ENCODE assay signal across 23 mouse cellular contexts in the genomic region with DNA sequence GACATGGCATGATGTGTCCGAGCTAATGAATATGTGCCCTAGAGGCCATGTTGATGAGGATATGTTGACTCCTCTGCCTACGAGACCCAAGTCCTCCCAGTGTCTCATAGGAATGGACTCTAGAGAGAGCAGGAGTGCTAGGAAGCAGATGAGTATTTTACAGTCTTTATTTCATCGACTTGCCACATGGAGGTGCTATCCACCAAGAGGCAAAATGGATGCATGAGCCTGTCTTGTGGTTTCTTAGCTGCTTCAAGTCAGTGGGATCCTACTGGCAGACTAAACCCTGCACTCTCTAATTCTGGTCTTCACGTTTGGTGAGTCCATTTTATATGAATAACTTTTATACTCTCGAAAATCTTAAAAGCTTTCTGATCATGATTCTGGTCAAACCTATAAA.
A peak's percentile ranks its signal among the peaks of the same experiment; 100 is the strongest.
DNase-seq lines count a peak whose midpoint lies in the region; ATAC-seq and TF ChIP-seq lines count a peak whose summit lies in the region.
"Had no signal": no experiment of that assay in that cellular context is flagged by ENCODE, and none has a peak within 500 bp of the region (broad histone marks: within the 10 kb centered on the region; RNA-seq: fewer than 3 reads in every experiment).

No protein-coding gene starts in this region.

- POLR2A ChIA-PET in Patski (lab: Charles Lee) = no interaction called here

- no peaks in the 10 kb centered on the region for H3K9me3 ChIP-seq in lung, embryonic 14.5 days (ENCODE audit: low read depth, low read length)
- H3K9me3 ChIP-seq: heart, embryonic 12.5 days; kidney, embryonic 15.5 days; limb, embryonic 12.5 days; midbrain, embryonic 12.5 days; stomach, embryonic 15.5 days had no signal

- H3K4me1 ChIP-seq in lung, embryonic 14.5 days (ENCODE audit: insufficient read depth) = no peaks in the 10 kb centered on the region
- H3K4me1 ChIP-seq in lung, adult 2 months (ENCODE audit: control insufficient read depth, insufficient read depth, low read length) = no peaks in the 10 kb centered on the region
- H3K4me1 ChIP-seq: heart, embryonic 12.5 days; kidney, embryonic 15.5 days; midbrain, embryonic 12.5 days; stomach, embryonic 15.5 days had no signal

- CTCF ChIA-PET in Patski (lab: Charles Lee) = interaction anchor here (1.0 kb wide), 1 partner anchor 12 kb away, joined by 6 read pairs; no protein-coding TSS in a partner anchor

- no peak for DNase-seq in lung, embryonic 14.5 days
- DNase-seq in lung, adult 2 months = no peak
- DNase-seq in Patski (ENCODE audit: low read depth, low spot score) = no peak
- DNase-seq in natural killer cell, adult 2 months (ENCODE audit: low spot score in 2 of 2) = peak; percentile 30 to 54
- DNase-seq in thymus, postnatal 4 days = peak; percentile 38
- DNase-seq in spleen, postnatal 36 days (ENCODE audit: low spot score in 2 of 2) = no peak
- DNase-seq in cerebellum, adult 11-12 months = no peak
- DNase-seq: adrenal gland, adult 8-10 months; cerebellum, adult 11 months; heart, postnatal 36 days; lung, postnatal 14 days; retina, postnatal 1 day had no signal

- no peaks in the 10 kb centered on the region for H3K27me3 ChIP-seq in lung, embryonic 14.5 days (ENCODE audit: insufficient read depth, low read length)
- peaks cover 6% of the 10 kb centered on the region for H3K27me3 ChIP-seq in Patski
- H3K27me3 ChIP-seq: heart, embryonic 12.5 days; kidney, embryonic 15.5 days; limb, embryonic 12.5 days; midbrain, embryonic 12.5 days; stomach, embryonic 15.5 days had no signal

- no peak for TF ChIP-seq POLR2A in lung, adult 2 months (IDR thresholded peaks at IDR 0.05; ENCODE audit: borderline replicate concordance, extremely low read depth, low read depth, low read length)

- H3K4me2 ChIP-seq in lung, embryonic 14.5 days = no peak overlapping the region
- H3K4me2 ChIP-seq: heart, embryonic 12.5 days; kidney, embryonic 15.5 days; limb, embryonic 12.5 days; midbrain, embryonic 12.5 days; stomach, embryonic 15.5 days had no signal

- H3K4me3 ChIP-seq in lung, embryonic 14.5 days (ENCODE audit: low read depth, low read length) = no peak overlapping the region
- H3K4me3 ChIP-seq in lung, adult 2 months (replicated peaks; ENCODE audit: extremely low read depth, low read depth, low read length) = no peak overlapping the region
- H3K4me3 ChIP-seq: erythroblast, embryonic 14.5 days; heart, embryonic 12.5 days; kidney, embryonic 15.5 days; left cerebral cortex, adult 2 months; limb, embryonic 12.5 days; midbrain, embryonic 12.5 days; stomach, embryonic 15.5 days had no signal

- H3K27ac ChIP-seq in lung, embryonic 14.5 days (ENCODE audit: low read depth) = no peak overlapping the region
- H3K27ac ChIP-seq: kidney, embryonic 15.5 days; left cerebral cortex, adult 2 months; limb, embryonic 12.5 days; liver, embryonic 14.5 days; midbrain, embryonic 12.5 days; stomach, embryonic 15.5 days had no signal

- 68% methylated on average over 5 of the region's 5 CpGs for WGBS in lung, embryonic 14.5 days
- WGBS in lung, adult 2 months = 77% methylated on average over 5 of the region's 5 CpGs

- 0 out of 2 replicates have a peak, but pooled peaks have one; percentile 1 for TF ChIP-seq CTCF in lung, embryonic 14.5 days (IDR thresholded peaks at IDR 0.05; ENCODE audit: low read depth)
- TF ChIP-seq CTCF in lung, adult 2 months (IDR thresholded peaks at IDR 0.05; ENCODE audit: insufficient read depth, low read length) = no peak
- TF ChIP-seq CTCF in Patski (IDR thresholded peaks at IDR 0.05) = peak; percentile 5

- H3K9ac ChIP-seq in lung, embryonic 14.5 days = no peak overlapping the region
- H3K9ac ChIP-seq: heart, embryonic 12.5 days; kidney, embryonic 15.5 days; limb, embryonic 12.5 days; liver, embryonic 14.5 days; midbrain, embryonic 12.5 days; stomach, embryonic 15.5 days had no signal

- ATAC-seq in lung, embryonic 14.5 days (ENCODE audit: insufficient read depth) = no peak
- ATAC-seq in Patski = no peak
- ATAC-seq in frontal cortex, adult (ENCODE audit: low TSS enrichment) = no peak
- ATAC-seq: forebrain, embryonic 14.5 days; hindbrain, embryonic 16.5 days had no signal

- H3K36me3 ChIP-seq in lung, embryonic 14.5 days (ENCODE audit: insufficient read depth) = no peaks in the 10 kb centered on the region
- H3K36me3 ChIP-seq: heart, embryonic 12.5 days; kidney, embryonic 15.5 days; limb, embryonic 12.5 days; midbrain, embryonic 12.5 days; stomach, embryonic 15.5 days had no signal

- in situ Hi-C loops in Patski (cut with MboI; ENCODE audit: low pct_unique_long_range_greater_than_20kb) = no loop called here

Comparison
In these comparisons a context has a peak if more than half of its experiments do, and no peak if none do; other contexts are left out.
1. DNase-seq: peak in natural killer cell, adult 2 months (2 of 2) and thymus, postnatal 4 days (single experiment); none in lung, embryonic 14.5 days (single experiment), lung, adult 2 months (single experiment), Patski (single experiment), spleen, postnatal 36 days (0 of 2) and cerebellum, adult 11-12 months (single experiment).